Mouse (Mus musculus) heart, embryonic 11.5 days (tissue): ENCODE data around the gene Hunk. TPM values are rescaled to one million over a fixed set of nuclear protein-coding genes. Genes with fewer than 3 reads are reported as not detected.

ENCODE experiments used
- ATAC-seq: fragments of 200-750 bp; cut with Nextera tagmentation; replicated peaks from 2 replicates; pipeline ENCODE4 v1.8.0; 2017; ENCODE audit warnings: moderate library complexity; ENCODE audit not compliant: insufficient number of reproducible peaks, low FRiP score, low TSS enrichment
- H3K27ac ChIP-seq: fragments of 300-500 bp; sonication (generic); 2 replicates; pipeline ENCODE4 v1.5.1; 2014; ENCODE audit warnings: mild to moderate bottlenecking, low read depth, low read length
- H3K27me3 ChIP-seq: fragments of 300-500 bp; sonication (generic); 2 replicates; pipeline ENCODE4 v1.6.1; 2014; ENCODE audit warnings: mild to moderate bottlenecking, low read length, mixed read lengths; ENCODE audit not compliant: control insufficient read depth, insufficient read depth
- H3K36me3 ChIP-seq: fragments of 300-500 bp; sonication (generic); 2 replicates; pipeline ENCODE4 v1.6.1; 2014; ENCODE audit warnings: mild to moderate bottlenecking, low read length, moderate library complexity, mixed read lengths; ENCODE audit not compliant: control insufficient read depth, insufficient read depth
- H3K4me1 ChIP-seq: fragments of 300-500 bp; sonication (generic); 2 replicates; pipeline ENCODE4 v1.6.1; 2014; ENCODE audit warnings: low read length; ENCODE audit not compliant: control insufficient read depth, insufficient read depth
- H3K4me2 ChIP-seq: fragments of 300-500 bp; sonication (generic); 2 replicates; pipeline ENCODE4 v1.6.1; 2014; ENCODE audit warnings: mild to moderate bottlenecking, moderate library complexity
- H3K4me3 ChIP-seq: fragments of 300-500 bp; sonication (generic); 2 replicates; pipeline ENCODE4 v1.5.1; 2014; ENCODE audit warnings: low read depth, low read length
- H3K9ac ChIP-seq: fragments of 300-500 bp; sonication (generic); 2 replicates; pipeline ENCODE4 v1.6.1; 2014; ENCODE audit warnings: mild to moderate bottlenecking, low read depth, low read length, moderate library complexity
- H3K9me3 ChIP-seq: fragments of 300-500 bp; sonication (generic); replicated peaks from 2 replicates; pipeline ENCODE4 v1.6.1; 2016; ENCODE audit warnings: low read length; ENCODE audit not compliant: control insufficient read depth
- WGBS: fragments of 180-500 bp; shearing (Covaris S2); extraction: QIAGEN DNeasy Blood & Tissue Kit; methylation state at CpG from one replicate; pipeline ENCODE4 v1.1.7; 2014; ENCODE audit not compliant: insufficient replicate concordance; 5-methylcytosine and 5-hydroxymethylcytosine counted together
- polyA plus RNA-seq: library from polyadenylated mRNA; unstranded; fragments of >200 nt; fragmentation: Nextera tagmentation; extraction: Ambion mirVana; gene quantifications from 2 replicates; pipeline ENCODE4 v1.2.1, GENCODE M21; 2014

Hunk gene
- polyA plus RNA-seq, 1 experiment from 2014 or later: 16.4 TPM

DNA sequence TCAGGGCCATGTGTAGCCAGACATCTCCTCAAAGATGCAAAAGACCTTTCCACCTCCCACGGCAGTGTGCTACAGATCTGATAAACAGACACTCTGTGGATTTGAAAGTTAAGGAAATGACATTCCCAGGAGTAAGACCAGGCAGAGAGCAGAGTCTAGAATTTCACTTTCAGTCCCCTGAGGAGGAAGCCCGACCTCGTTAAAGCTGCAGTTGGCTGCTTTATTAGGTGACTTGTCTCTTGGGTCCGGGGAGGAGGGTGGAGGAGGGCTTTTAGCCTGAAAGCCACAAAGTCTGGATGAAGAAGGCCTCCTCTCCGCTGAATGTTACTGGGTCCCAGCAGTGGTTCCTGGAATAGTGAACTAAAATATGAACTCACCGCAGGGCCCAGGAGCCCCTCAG lies 137.6 kb downstream of the Hunk start:
- Histone ChIP-seq H3K4me2 (no peak overlapping the region), H3K9me3 (no peaks in the 10 kb centered on the region), H3K4me3 (no peak overlapping the region), H3K9ac (no peak overlapping the region), H3K27ac (peak overlapping the region; percentile 50; the same call in 1 of the 2 replicates), H3K27me3 (no peaks in the 10 kb centered on the region), H3K4me1 (peaks cover 15% of the 10 kb centered on the region), H3K36me3 (no peaks in the 10 kb centered on the region)
- WGBS: 23% methylated on average over 6 of the region's 6 CpGs
- ATAC-seq: no peak

DNA sequence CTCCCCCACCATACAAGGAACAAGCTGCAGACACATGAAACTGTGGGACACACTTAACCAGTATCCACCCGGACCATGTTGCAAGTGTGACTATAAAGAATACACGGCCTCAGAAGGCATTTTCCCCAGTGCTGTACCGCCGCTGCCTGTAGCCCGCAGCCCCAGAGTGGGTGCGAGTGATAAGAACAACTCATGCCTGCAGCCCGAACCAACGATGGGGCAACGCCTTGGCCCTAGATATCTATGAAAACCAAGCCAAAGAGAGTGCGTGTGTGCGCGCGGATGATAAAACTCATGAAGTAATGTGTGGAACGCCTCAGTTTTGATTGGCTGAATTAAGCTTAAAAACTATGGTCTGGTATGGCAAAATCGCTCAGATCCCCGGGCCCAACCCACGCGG lies 138.1 kb downstream of the Hunk start:
- H3K4me1 ChIP-seq: peaks cover 15% of the 10 kb centered on the region
- no peaks in the 10 kb centered on the region for H3K9me3 ChIP-seq
- ATAC-seq: peak; percentile 66
- H3K4me3 ChIP-seq: no peak overlapping the region
- peak overlapping the region; percentile 50; the same call in 1 of the 2 replicates for H3K27ac ChIP-seq
- no peak overlapping the region for H3K9ac ChIP-seq
- 75% methylated on average over 18 of the region's 18 CpGs for WGBS
- no peak overlapping the region for H3K4me2 ChIP-seq
- no peaks in the 10 kb centered on the region for H3K27me3 ChIP-seq
- H3K36me3 ChIP-seq: no peaks in the 10 kb centered on the region

DNA sequence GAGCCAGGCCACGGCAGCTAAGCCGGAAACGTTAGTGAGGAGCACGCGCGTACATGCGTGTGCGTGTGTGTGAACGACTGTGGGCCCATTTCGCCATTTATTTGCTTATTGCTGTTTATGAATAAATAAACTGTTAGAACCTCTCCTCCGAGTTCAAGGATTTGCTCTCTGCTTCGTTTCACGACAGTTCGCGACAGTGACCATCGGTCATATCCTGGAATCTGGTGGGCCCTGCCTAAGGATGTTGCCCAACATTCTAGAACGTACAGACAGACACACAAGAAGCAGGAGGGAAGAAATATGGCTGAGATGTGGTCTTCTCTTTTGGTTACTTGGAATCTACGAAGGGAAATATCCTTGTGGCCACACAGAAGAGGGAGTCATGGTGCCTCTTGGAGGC lies 138.6 kb downstream of the Hunk start:
- no peak overlapping the region for H3K4me2 ChIP-seq
- H3K36me3 ChIP-seq: no peaks in the 10 kb centered on the region
- ATAC-seq: no peak
- H3K9me3 ChIP-seq: no peaks in the 10 kb centered on the region
- H3K4me1 ChIP-seq: peaks cover 15% of the 10 kb centered on the region
- H3K4me3 ChIP-seq: no peak overlapping the region
- WGBS: 92% methylated on average over 18 of the region's 18 CpGs
- no peaks in the 10 kb centered on the region for H3K27me3 ChIP-seq
- 0 out of 2 replicates have a peak overlapping the region, but pooled peaks have one; percentile 50 for H3K27ac ChIP-seq
- H3K9ac ChIP-seq: no peak overlapping the region

DNA sequence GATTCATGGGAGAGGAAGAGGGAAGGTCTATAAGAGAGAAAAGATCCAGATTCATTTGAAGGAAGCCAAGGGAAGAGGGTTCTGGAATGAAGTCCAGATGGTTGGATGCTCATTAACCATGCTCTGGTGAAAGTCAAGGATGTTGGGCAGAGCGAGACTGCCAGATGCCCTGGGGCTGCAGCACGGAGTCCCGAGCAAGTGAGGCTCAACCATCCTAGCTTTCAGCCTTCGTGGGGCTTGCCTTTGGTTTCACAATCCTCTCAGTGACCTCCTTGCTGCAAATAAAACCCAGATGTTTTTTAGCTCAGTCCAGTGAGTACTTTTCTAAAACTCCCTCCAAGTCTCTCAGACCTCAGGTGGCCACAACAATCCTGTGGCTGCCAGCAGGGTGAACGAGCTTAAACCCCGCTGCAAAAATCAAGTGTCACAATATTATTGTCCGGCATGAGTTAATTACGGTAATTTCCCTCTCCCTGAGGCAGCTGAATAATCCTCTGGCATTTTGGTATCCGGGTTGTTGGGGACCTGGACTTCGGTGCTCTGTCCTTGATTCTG lies 147.4 kb downstream of the Hunk start:
- ATAC-seq: no peak
- no peak overlapping the region for H3K9ac ChIP-seq
- H3K9me3 ChIP-seq: no peaks in the 10 kb centered on the region
- no peak overlapping the region for H3K4me3 ChIP-seq
- H3K4me2 ChIP-seq: no peak overlapping the region
- no peaks in the 10 kb centered on the region for H3K27me3 ChIP-seq
- H3K27ac ChIP-seq: no peak overlapping the region
- H3K36me3 ChIP-seq: no peaks in the 10 kb centered on the region
- WGBS: 76% methylated on average over 10 of the region's 10 CpGs
- no peaks in the 10 kb centered on the region for H3K4me1 ChIP-seq

DNA sequence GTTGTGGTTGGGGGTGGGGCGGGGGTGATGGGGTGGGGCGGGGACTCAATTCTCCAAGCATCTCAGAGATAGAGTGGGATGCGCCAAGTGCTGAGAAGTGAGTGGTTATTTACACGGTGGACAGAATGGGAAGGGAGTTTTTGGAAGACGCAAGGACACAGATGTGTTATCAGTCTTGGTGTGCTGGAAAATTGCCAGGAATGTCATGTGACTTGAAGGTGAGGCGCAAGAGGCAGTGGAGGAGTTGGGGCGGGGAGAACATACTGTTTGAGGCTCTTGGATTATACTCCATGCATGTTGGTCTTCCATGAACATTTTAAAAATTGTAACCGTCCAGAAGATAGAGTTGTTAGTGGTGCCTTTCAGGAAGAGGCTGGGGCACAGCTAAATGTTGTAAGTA lies 148.8 kb downstream of the Hunk start:
- Histone ChIP-seq H3K27ac (no peak overlapping the region), H3K36me3 (no peaks in the 10 kb centered on the region), H3K9ac (no peak overlapping the region), H3K4me1 (no peaks in the 10 kb centered on the region), H3K9me3 (no peaks in the 10 kb centered on the region), H3K4me3 (no peak overlapping the region), H3K27me3 (no peaks in the 10 kb centered on the region), H3K4me2 (no peak overlapping the region)
- no peak for ATAC-seq
- WGBS: 70% methylated on average over 8 of the region's 8 CpGs

DNA sequence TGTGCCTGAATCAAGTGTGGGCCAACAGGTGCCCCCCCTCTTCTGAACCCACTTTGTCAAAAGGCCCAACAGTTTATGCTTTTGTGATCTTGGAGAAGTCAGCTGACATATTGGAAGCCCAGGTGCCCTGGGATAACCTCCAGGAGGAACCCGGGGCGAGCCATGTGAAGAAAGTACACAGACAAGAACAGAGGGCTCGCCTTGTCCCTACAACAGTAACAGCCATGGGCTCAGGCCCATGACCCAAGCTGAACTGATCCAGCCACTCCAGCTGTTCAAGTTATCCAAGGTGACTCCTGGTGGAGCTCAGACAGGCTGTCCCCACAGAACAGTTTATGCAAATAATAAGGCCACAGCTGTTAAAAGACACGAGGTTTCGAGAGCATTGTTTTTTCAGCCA lies 153.1 kb downstream of the Hunk start:
- H3K4me2 ChIP-seq: no peak overlapping the region
- H3K4me1 ChIP-seq: no peaks in the 10 kb centered on the region
- no peaks in the 10 kb centered on the region for H3K36me3 ChIP-seq
- H3K27me3 ChIP-seq: 0 out of 2 replicates have a peak, but pooled peaks cover 3% of the 10 kb centered on the region
- ATAC-seq: no peak
- H3K27ac ChIP-seq: no peak overlapping the region
- no peak overlapping the region for H3K4me3 ChIP-seq
- H3K9ac ChIP-seq: no peak overlapping the region
- H3K9me3 ChIP-seq: no peaks in the 10 kb centered on the region
- 78% methylated on average over 5 of the region's 5 CpGs for WGBS

DNA sequence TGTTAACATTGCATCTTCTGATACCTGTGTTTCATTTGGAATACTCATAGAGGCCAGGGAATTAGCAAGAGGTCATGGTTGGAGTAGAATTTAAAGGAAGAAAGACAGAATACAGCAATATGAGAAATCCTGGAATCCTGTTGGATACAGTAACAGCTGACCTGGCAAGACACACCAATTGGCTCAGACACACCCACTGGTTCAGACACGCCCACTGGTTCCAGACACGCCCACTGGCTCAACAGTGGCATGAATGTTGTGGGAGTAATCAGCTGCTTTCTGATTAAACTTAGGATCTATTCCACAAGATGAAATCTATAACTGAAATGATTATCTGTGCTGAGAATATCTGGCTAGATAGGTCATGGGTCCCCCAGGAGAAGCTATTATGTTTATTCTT lies 155.4 kb downstream of the Hunk start:
- Histone ChIP-seq H3K4me2 (no peak overlapping the region), H3K4me1 (peaks cover 3% of the 10 kb centered on the region; the same call in 1 of the 2 replicates), H3K4me3 (no peak overlapping the region), H3K9me3 (no peaks in the 10 kb centered on the region), H3K9ac (no peak overlapping the region), H3K36me3 (no peaks in the 10 kb centered on the region), H3K27me3 (peaks cover 3% of the 10 kb centered on the region; the same call in 1 of the 2 replicates), H3K27ac (no peak overlapping the region)
- WGBS: 83% methylated on average over 2 of the region's 2 CpGs
- ATAC-seq: no peak

DNA sequence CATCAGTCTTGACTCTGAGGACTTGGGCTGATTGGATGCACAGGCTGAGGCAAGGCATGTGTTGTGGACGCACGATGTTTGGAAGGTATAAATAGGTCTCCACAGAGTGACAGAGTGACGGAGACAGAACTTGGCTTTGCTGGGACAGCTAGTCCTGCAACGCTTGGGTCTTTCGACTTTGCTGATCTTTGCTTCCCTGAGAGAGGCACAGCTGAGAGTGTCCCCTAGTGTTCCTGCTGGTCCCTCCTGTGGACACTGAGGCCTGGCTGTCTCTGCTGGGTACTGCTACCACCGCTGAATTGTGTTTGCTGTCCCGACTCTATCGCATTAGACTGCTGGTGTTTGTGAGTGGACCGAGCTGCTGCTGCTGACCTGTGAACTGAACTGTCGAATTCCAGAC lies 156.6 kb downstream of the Hunk start:
- Histone ChIP-seq H3K9me3 (no peaks in the 10 kb centered on the region), H3K36me3 (no peaks in the 10 kb centered on the region), H3K4me1 (peaks cover 3% of the 10 kb centered on the region; the same call in 1 of the 2 replicates), H3K9ac (no peak overlapping the region), H3K4me3 (no peak overlapping the region), H3K27me3 (peaks cover 10% of the 10 kb centered on the region), H3K27ac (no peak overlapping the region), H3K4me2 (no peak overlapping the region)
- WGBS: 39% methylated on average over 10 of the region's 10 CpGs
- peak; percentile 55; the same call in 1 of the 2 replicates for ATAC-seq

DNA sequence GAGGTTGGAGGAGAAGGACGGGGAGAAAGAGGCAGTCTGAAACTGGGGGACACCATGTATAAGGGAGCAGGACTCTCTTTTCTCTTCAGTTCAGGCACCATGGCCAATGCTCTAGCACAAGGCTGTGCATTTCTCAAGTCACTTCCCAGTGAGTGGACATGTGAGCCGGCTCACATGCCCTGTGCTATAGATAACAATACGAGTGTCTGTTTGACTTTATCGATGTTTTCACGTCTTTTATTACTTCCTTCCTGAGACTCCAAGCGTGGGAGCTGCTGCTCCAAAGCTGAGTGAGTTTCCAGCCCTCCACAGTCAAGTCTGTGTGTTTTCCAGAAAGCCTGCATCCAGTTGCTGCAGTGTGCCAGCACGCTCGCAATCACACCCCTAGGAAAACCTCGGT lies 158.4 kb downstream of the Hunk start:
- Histone ChIP-seq H3K9ac (no peak overlapping the region), H3K27me3 (peaks cover 10% of the 10 kb centered on the region), H3K27ac (no peak overlapping the region), H3K9me3 (no peaks in the 10 kb centered on the region), H3K4me1 (peaks cover 3% of the 10 kb centered on the region; the same call in 1 of the 2 replicates), H3K4me2 (no peak overlapping the region), H3K36me3 (no peaks in the 10 kb centered on the region), H3K4me3 (no peak overlapping the region)
- WGBS: 47% methylated on average over 9 of the region's 9 CpGs
- ATAC-seq: no peak
